Mouse (Mus musculus): ENCODE results near the gene Ube2h. TPM values are rescaled to one million over a fixed set of nuclear protein-coding genes. Genes with fewer than 3 reads are reported as not detected.

Gene Ube2h
- polyA plus RNA-seq, 1 experiment from 2014 or later: 56.9 TPM

GRCm38 (mm10) chr6:30238079-30238478 lies 66.3 kb downstream of the Ube2h start:
- Histone ChIP-seq H3K4me2 (no peak overlapping the region), H3K4me3 (replicated peaks) (no peak overlapping the region), H3K9me3 (no peaks in the 10 kb centered on the region), H3K36me3 (replicated peaks) (peaks cover 14% of the 10 kb centered on the region), H3K4me1 (no peaks in the 10 kb centered on the region), H3K27me3 (no peaks in the 10 kb centered on the region), H3K27ac (no peak overlapping the region), H3K9ac (no peak overlapping the region)
- WGBS: 97% methylated on average over 2 of the region's 2 CpGs
- no peak for ATAC-seq (ENCODE audit: low FRiP score)

- no peaks in the 10 kb centered on the region for H3K27me3 ChIP-seq
- H3K4me2 ChIP-seq: no peak overlapping the region
- no peaks in the 10 kb centered on the region for H3K9me3 ChIP-seq
- H3K36me3 ChIP-seq (replicated peaks): peaks cover 15% of the 10 kb centered on the region
- no peaks in the 10 kb centered on the region for H3K4me1 ChIP-seq
- no peak overlapping the region for H3K4me3 ChIP-seq (replicated peaks)
- WGBS: 90% methylated on average over 1 of the region's 1 CpGs
- no peak for ATAC-seq (ENCODE audit: low FRiP score)
- no peak overlapping the region for H3K27ac ChIP-seq
- no peak overlapping the region for H3K9ac ChIP-seq
Observed at GRCm38 (mm10) chr6:30236564-30236963, 67.8 kb downstream of the Ube2h start.

DNA sequence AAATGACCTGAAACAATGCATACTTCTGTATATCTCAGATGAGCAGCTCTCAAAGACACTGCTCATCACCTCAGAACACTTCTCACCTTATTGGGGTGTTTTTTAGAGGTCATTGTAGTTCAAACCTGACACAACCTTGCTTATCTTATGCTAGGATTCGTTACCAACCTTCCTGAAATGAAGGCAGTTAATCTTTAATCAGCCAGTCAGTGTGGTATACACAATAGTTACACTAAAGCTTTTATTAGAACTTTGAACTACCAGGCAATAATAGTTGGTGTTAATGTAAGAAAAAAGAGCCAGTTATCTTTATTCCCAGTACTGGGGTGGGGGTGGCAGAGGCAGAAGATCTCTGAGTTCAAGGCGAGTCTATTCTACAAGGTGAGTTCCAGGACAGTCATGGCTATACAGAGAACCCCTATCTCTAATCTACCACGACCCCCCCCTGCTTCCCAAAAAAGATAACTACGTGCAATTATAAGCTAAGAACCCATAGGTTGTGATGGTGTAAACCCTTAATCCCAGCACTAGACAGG lies 72.5 kb downstream of the Ube2h start:
- Histone ChIP-seq H3K27ac (no peak overlapping the region), H3K9ac (no peak overlapping the region), H3K36me3 (replicated peaks) (peaks cover 6% of the 10 kb centered on the region; the same call in 1 of the 2 replicates), H3K27me3 (no peaks in the 10 kb centered on the region), H3K4me2 (no peak overlapping the region), H3K4me3 (replicated peaks) (no peak overlapping the region), H3K9me3 (no peaks in the 10 kb centered on the region), H3K4me1 (no peaks in the 10 kb centered on the region)
- 93% methylated on average over 4 of the region's 4 CpGs for WGBS
- ATAC-seq (ENCODE audit: low FRiP score): no peak

DNA sequence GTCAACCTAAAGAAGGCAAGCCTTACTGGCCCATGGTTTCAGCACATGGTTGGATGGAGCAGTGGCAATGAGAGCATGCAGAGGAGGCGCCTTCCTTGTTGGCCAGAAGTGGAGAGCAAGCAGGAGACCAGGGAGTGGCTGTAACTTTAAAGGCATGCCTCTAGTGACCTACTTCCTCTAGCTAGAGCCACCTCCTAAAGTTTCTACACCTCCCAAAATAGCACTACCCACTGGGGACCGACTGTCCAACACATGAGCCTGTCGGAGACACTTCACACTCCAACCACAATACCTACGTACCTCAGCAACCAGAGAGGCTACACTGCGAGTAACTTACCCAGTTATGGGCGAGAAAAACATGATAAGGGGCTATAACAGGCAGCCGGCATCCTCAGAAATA lies 74.1 kb downstream of the Ube2h start:
- peaks cover 6% of the 10 kb centered on the region; the same call in 1 of the 2 replicates for H3K36me3 ChIP-seq (replicated peaks)
- ATAC-seq (ENCODE audit: low FRiP score): no peak
- H3K27me3 ChIP-seq: no peaks in the 10 kb centered on the region
- 92% methylated on average over 7 of the region's 7 CpGs for WGBS
- H3K4me1 ChIP-seq: no peaks in the 10 kb centered on the region
- no peak overlapping the region for H3K27ac ChIP-seq
- no peak overlapping the region for H3K4me2 ChIP-seq
- no peak overlapping the region for H3K4me3 ChIP-seq (replicated peaks)
- H3K9me3 ChIP-seq: no peaks in the 10 kb centered on the region
- H3K9ac ChIP-seq: no peak overlapping the region

GRCm38 (mm10) chr6:30228921-30229320 lies 75.4 kb downstream of the Ube2h start:
- Histone ChIP-seq H3K9me3 (no peaks in the 10 kb centered on the region), H3K27ac (no peak overlapping the region), H3K4me2 (no peak overlapping the region), H3K4me3 (replicated peaks) (no peak overlapping the region), H3K4me1 (no peaks in the 10 kb centered on the region), H3K36me3 (replicated peaks) (peaks cover 6% of the 10 kb centered on the region; the same call in 1 of the 2 replicates), H3K27me3 (no peaks in the 10 kb centered on the region), H3K9ac (no peak overlapping the region)
- ATAC-seq (ENCODE audit: low FRiP score): no peak
- 78% methylated on average over 2 of the region's 2 CpGs for WGBS

DNA sequence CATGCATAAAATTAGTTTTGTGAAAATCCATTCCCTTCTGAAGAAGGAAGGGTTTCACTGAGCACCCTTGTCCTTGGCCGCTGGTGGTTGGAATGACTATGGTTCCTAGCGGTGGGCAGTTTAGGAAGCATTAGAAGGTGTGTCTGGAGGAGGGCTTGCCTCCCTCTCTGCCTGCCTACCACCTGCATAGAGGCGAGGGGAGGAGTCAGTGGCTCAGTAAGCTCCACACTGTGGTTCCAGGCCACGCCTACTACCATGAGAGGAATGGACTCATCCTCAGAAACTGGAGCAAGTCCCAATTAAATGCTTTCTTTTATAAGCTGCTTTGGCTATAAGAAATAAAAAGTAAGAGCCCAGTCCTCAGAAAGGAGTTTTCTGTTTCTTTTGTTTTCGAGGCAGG lies 76.0 kb downstream of the Ube2h start:
- ATAC-seq (ENCODE audit: low FRiP score): no peak
- Histone ChIP-seq H3K9me3 (no peaks in the 10 kb centered on the region), H3K9ac (no peak overlapping the region), H3K36me3 (replicated peaks) (peaks cover 2% of the 10 kb centered on the region; the same call in 1 of the 2 replicates), H3K27ac (no peak overlapping the region), H3K27me3 (no peaks in the 10 kb centered on the region), H3K4me1 (no peaks in the 10 kb centered on the region), H3K4me2 (no peak overlapping the region), H3K4me3 (replicated peaks) (no peak overlapping the region)
- 70% methylated on average over 5 of the region's 5 CpGs for WGBS

- H3K4me1 ChIP-seq: no peaks in the 10 kb centered on the region
- H3K27me3 ChIP-seq: no peaks in the 10 kb centered on the region
- H3K9ac ChIP-seq: no peak overlapping the region
- no peak overlapping the region for H3K4me2 ChIP-seq
- WGBS: 89% methylated on average over 7 of the region's 7 CpGs
- H3K9me3 ChIP-seq: no peaks in the 10 kb centered on the region
- no peak for ATAC-seq (ENCODE audit: low FRiP score)
- H3K4me3 ChIP-seq (replicated peaks): no peak overlapping the region
- peaks cover 2% of the 10 kb centered on the region; the same call in 1 of the 2 replicates for H3K36me3 ChIP-seq (replicated peaks)
- H3K27ac ChIP-seq: no peak overlapping the region
Observed at GRCm38 (mm10) chr6:30226971-30227700, 77.2 kb downstream of the Ube2h start.

GRCm38 (mm10) chr6:30224693-30225092 lies 79.6 kb downstream of the Ube2h start:
- Histone ChIP-seq H3K4me2 (no peak overlapping the region), H3K4me3 (replicated peaks) (no peak overlapping the region), H3K9ac (no peak overlapping the region), H3K27ac (no peak overlapping the region), H3K36me3 (replicated peaks) (peaks cover 14% of the 10 kb centered on the region), H3K4me1 (no peaks in the 10 kb centered on the region), H3K27me3 (no peaks in the 10 kb centered on the region), H3K9me3 (no peaks in the 10 kb centered on the region)
- ATAC-seq (ENCODE audit: low FRiP score): no peak
- WGBS: 94% methylated on average over 1 of the region's 1 CpGs

- Histone ChIP-seq H3K9me3 (no peaks in the 10 kb centered on the region), H3K4me2 (no peak overlapping the region), H3K36me3 (replicated peaks) (peaks cover 29% of the 10 kb centered on the region), H3K27ac (no peak overlapping the region), H3K27me3 (no peaks in the 10 kb centered on the region), H3K4me1 (no peaks in the 10 kb centered on the region), H3K9ac (no peak overlapping the region), H3K4me3 (replicated peaks) (no peak overlapping the region)
- ATAC-seq (ENCODE audit: low FRiP score): no peak
- WGBS: 61% methylated on average over 1 of the region's 1 CpGs
Observed at GRCm38 (mm10) chr6:30222321-30222720, 82.0 kb downstream of the Ube2h start.

DNA sequence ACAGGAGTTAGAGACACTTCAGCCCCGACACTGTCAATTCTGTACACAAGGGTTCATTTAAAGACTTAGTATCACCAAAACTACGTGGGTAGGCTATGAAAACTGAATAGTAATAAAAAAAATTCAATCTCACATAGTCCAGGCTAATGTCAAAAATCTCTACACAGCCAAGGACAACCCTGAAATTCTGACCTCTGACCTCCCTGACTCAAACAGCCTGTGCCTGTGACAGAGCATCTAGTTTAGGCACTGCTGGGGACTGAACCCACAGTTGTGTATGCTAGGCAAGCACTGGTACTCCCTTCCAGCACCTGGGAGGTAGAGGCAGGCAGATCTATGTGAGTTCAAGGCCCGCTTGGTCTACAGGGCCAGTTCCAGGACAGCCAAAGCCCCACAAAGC lies 86.8 kb downstream of the Ube2h start:
- H3K36me3 ChIP-seq (replicated peaks): peaks cover 40% of the 10 kb centered on the region
- WGBS: 98% methylated on average over 3 of the region's 3 CpGs

DNA sequence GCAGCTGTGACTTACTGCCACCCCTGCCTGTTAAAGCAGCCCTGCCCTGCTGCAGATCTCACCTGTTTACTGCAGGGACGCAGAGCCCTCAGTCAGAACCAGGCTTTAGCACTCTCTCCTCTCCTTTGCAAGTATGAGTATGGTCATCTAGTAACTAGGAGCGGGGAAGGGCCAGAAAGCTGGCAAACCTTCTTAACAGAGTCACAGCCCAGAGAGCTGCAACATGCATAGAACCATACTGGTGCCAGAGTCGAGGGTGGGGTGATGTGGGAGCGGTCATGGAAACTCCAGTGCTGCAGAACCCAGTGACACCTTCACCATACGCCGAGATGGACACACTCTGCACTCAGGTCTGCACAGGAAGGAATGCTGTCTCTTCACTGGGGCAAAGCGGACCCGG lies 91.9 kb downstream of the Ube2h start:
- Histone ChIP-seq H3K27me3 (no peaks in the 10 kb centered on the region), H3K4me1 (no peaks in the 10 kb centered on the region), H3K9me3 (no peaks in the 10 kb centered on the region), H3K36me3 (replicated peaks) (peaks cover 18% of the 10 kb centered on the region), H3K9ac (no peak overlapping the region), H3K4me2 (no peak overlapping the region), H3K4me3 (replicated peaks) (no peak overlapping the region), H3K27ac (no peak overlapping the region)
- ATAC-seq (ENCODE audit: low FRiP score): no peak
- 94% methylated on average over 8 of the region's 8 CpGs for WGBS

More for the DNA sequence above, 86.8 kb downstream of the Ube2h start:
- Histone ChIP-seq H3K27me3 (no peaks in the 10 kb centered on the region), H3K4me2 (no peak overlapping the region), H3K4me1 (no peaks in the 10 kb centered on the region), H3K4me3 (replicated peaks) (no peak overlapping the region), H3K27ac (no peak overlapping the region), H3K9me3 (no peaks in the 10 kb centered on the region), H3K9ac (no peak overlapping the region)
- ATAC-seq (ENCODE audit: low FRiP score): no peak

DNA sequence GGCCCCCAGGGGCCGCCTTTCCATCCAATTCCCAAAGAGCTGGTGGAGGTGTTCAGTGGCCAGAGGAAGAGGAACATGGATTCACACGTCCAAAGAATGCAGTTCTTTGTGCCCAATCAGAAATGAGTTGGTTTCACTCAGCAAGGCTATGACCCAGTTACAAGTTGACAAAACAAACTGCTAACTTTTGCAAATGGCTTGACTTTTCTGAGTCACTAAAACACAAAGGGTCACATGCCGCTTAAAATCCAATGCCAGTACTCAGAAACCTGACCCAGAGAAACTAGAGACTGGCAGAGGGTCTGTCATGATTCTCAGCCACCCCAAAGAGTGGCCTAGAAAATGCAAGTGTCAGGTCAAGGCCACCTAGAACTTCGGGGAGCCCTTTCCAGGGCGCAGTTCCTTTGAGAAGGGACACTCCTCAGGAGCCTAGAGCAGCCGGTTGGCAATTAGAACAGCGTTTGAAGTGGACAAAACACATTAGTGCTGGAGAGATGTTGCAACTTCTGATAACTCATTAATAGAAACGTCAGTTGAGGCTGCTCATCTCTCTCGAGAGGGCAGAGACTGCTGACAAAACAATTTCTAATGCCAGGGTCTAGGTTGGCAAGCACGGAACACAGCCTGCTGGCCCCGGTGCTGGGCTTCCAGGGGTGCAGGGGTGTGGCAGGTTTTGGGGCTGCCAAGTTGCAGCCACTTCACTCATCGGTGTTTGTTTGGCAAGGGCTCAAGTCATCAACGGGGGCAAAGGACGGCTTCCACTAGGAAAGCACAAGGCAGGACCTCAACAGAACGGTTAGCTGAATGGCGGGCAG lies 92.5 kb downstream of the Ube2h start:
- ATAC-seq (ENCODE audit: low FRiP score): no peak
- Histone ChIP-seq H3K36me3 (replicated peaks) (peaks cover 17% of the 10 kb centered on the region), H3K4me2 (no peak overlapping the region), H3K9me3 (no peaks in the 10 kb centered on the region), H3K9ac (no peak overlapping the region), H3K27ac (no peak overlapping the region), H3K4me3 (replicated peaks) (no peak overlapping the region), H3K4me1 (no peaks in the 10 kb centered on the region), H3K27me3 (no peaks in the 10 kb centered on the region)
- WGBS: 82% methylated on average over 16 of the region's 16 CpGs
